Mouse (Mus musculus) bone marrow, adult 2 months (tissue): ENCODE measurements around the gene Tenm3. TPM values are rescaled to one million over a fixed set of nuclear protein-coding genes. Genes with fewer than 3 reads are reported as not detected.
A peak's percentile ranks its signal among the peaks of the same experiment; 100 is the strongest.

Source experiments
- H3K27ac ChIP-seq: fragments of 200-500 bp; 2 replicates; pipeline ENCODE4 v1.5.1; 2012; ENCODE audit warnings: low read depth, mild to moderate bottlenecking, control low read depth, inconsistent platforms, low read length; ENCODE audit not compliant: control insufficient read depth, poor library complexity, insufficient read depth
- H3K4me1 ChIP-seq: fragments of 200-500 bp; 2 replicates; pipeline ENCODE4 v1.6.1; 2011; ENCODE audit warnings: low read length; ENCODE audit not compliant: control insufficient read depth, insufficient read depth
- H3K4me3 ChIP-seq: fragments of 200-500 bp; replicated peaks from 2 replicates; pipeline ENCODE3; 2011; ENCODE audit warnings: mild to moderate bottlenecking, low read depth, low read length, control low read depth; ENCODE audit not compliant: control insufficient read depth
- CTCF ChIP-seq: fragments of 200-500 bp; IDR thresholded peaks from 2 replicates; pipeline ENCODE4 v1.5.1; 2011; ENCODE audit warnings: low read length, control low read depth; ENCODE audit not compliant: control insufficient read depth, insufficient read depth
- POLR2A ChIP-seq: fragments of 200-500 bp; IDR thresholded peaks from 2 replicates; pipeline ENCODE4 v1.6.1; 2011; ENCODE audit warnings: low read depth, mild to moderate bottlenecking, control low read depth, low read length, borderline replicate concordance; ENCODE audit not compliant: control insufficient read depth
- WGBS: fragments of 180-500 bp; shearing (Covaris S2); methylation state at CpG from one replicate; pipeline ENCODE4 v1.1.7; 2018; 5-methylcytosine and 5-hydroxymethylcytosine counted together
- polyA plus RNA-seq: library from polyadenylated mRNA; stranded (reverse); fragments of >200 nt; gene quantifications from 2 replicates; pipeline ENCODE4 v1.2.4, GENCODE M21; 2011; ENCODE audit warnings: low replicate concordance; ENCODE audit not compliant: missing spikeins, insufficient read depth, insufficient read length

Tenm3 gene
- 0.20 and 0.45 TPM in 2 replicates for polyA plus RNA-seq

DNA sequence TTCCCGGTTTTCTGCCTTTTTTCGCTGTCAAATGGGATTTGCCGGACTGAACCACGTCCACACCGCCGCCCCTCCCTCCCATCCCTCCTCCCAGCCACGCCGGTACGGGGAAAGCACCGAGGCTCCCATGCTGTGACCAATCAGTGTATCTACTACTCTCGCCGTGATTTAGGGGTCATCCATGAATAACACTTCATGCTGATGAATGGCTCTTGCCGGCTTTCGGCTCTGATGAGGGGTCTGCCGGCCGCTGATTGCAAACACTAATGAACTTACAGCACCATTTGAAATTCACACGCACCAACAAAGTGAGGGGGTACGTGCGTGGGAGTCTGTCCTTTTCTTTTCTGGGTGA, at the start of gene Tenm3:
Tenm3 (minus strand) TSS at position 21 of the 355 bp plus-strand sequence.
- no peak within 1 kb of the TSS for H3K27ac ChIP-seq
- H3K4me3 ChIP-seq, result peak within 1 kb of the TSS; percentile 24
- 3% methylated on average over 19 of the region's 19 CpGs for WGBS
- TF ChIP-seq POLR2A (no peak), CTCF (no peak)
- no peaks in the 10 kb centered on the region for H3K4me1 ChIP-seq

DNA sequence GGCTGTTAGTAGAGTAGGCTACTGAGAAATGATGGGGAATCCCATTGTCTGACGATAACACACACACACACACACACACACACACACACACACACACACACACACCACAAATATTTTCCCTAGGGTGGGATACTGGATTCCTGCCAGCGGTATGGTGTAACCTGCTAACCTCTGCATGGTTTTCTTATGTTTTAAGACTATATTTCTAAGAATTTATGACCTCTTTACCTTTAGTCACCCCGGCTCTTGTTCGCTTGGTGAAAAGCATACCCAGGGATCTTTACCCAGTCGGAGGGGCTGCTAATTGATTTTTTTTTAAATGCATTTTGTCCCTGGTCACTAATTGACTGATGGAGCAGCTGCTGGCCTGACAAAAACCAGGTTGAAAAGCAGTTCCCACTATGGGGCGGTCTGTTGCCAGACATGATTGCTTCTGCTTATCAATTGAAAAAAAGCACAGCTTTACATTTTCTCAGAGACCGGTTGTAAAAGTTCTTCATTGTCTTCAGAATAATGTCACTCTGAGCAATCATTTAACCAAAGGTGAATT, 46.5 kb upstream of the Tenm3 start:
- Histone ChIP-seq H3K4me3 (no peak overlapping the region), H3K4me1 (no peaks in the 10 kb centered on the region), H3K27ac (no peak overlapping the region)
- TF ChIP-seq POLR2A, result no peak
- TF ChIP-seq CTCF, result no peak
- 76% methylated on average over 7 of the region's 7 CpGs for WGBS

DNA sequence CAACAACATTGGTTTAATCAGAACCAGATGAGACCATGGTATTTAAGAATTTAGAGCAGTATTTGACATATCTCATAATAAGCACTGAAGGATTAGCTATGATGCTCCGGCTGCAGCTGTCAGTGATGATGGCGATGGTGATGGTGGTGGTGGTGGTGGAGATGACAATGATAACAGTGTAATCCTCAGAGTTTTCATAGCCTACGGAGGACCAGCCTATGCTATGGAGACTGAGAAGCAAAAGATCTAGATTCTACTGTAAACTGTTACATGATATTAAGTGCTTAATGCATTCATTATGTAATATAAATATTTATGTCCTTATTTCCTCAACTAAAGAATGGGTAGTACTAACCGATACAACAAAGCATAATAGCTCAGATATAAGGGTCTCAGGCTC, 40.5 kb upstream of the Tenm3 start:
- Histone ChIP-seq H3K4me1 (no peaks in the 10 kb centered on the region), H3K27ac (no peak overlapping the region), H3K4me3 (no peak overlapping the region)
- 90% methylated on average over 4 of the region's 4 CpGs for WGBS
- TF ChIP-seq CTCF (no peak), POLR2A (no peak)

DNA sequence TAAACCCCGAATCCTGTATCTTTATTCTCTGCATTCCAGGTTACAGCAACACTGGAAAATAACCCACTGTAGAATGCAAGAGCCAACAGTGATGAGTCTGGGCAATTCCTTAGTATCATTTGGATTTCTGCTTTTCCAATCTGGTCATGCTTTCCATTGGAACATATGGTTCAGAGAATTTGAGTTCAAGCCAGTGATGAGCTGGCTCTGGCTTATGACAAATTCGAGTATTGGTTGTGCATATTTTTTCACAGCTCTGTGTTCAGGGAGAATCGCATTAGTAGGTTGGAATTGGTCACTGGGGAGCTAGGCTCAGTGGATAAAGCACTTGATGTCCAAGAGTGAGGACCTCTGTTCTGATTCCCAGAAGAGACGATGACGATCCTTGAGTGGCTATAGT, 36.8 kb upstream of the Tenm3 start:
- TF ChIP-seq POLR2A (no peak), CTCF (no peak)
- WGBS, result 72% methylated on average over 5 of the region's 5 CpGs
- no peak overlapping the region for H3K27ac ChIP-seq
- no peaks in the 10 kb centered on the region for H3K4me1 ChIP-seq
- no peak overlapping the region for H3K4me3 ChIP-seq

DNA sequence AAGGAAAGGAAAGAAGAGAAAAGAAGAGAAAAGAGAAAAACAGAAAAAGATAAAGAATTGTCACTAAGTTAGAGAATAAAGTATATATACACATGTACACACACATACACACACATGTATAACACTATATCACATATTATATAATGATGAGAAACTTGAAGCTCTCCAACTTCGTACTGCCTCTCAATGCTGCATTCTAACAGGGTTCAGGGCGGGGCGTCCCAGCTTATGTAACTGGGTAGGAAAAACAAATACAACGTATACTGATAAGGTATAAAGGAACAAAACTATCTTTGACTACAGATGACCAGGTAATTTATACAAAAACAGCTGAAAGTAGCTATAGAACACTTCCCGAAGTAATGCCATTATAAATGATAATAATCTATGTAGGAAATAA, 22.2 kb upstream of the Tenm3 start:
- H3K27ac ChIP-seq, result no peak overlapping the region
- 80% methylated on average over 5 of the region's 5 CpGs for WGBS
- TF ChIP-seq POLR2A, result no peak
- TF ChIP-seq CTCF, result no peak
- H3K4me3 ChIP-seq, result no peak overlapping the region
- H3K4me1 ChIP-seq, result no peaks in the 10 kb centered on the region

DNA sequence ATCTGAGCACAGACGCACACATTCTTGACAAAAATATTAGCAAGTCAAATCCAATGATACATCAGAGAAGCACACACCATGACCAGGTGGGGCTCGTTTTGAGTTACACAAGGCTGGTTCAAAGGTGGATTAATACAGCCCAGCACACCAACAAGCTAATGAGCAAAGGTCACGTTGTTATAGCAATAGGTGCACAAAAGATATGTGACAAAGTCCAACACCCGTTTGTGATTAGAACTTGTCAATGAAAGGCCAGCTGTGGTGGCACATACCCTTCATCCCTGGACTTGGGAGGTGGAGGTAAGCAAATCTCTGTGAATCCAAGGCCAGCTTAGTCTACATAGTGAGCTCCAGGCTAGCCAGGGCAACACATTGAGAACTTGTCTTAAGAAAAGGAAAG, 21.7 kb upstream of the Tenm3 start:
- 71% methylated on average over 4 of the region's 4 CpGs for WGBS
- H3K27ac ChIP-seq, result no peak overlapping the region
- TF ChIP-seq CTCF, result no peak
- TF ChIP-seq POLR2A, result no peak
- H3K4me1 ChIP-seq, result no peaks in the 10 kb centered on the region
- no peak overlapping the region for H3K4me3 ChIP-seq

DNA sequence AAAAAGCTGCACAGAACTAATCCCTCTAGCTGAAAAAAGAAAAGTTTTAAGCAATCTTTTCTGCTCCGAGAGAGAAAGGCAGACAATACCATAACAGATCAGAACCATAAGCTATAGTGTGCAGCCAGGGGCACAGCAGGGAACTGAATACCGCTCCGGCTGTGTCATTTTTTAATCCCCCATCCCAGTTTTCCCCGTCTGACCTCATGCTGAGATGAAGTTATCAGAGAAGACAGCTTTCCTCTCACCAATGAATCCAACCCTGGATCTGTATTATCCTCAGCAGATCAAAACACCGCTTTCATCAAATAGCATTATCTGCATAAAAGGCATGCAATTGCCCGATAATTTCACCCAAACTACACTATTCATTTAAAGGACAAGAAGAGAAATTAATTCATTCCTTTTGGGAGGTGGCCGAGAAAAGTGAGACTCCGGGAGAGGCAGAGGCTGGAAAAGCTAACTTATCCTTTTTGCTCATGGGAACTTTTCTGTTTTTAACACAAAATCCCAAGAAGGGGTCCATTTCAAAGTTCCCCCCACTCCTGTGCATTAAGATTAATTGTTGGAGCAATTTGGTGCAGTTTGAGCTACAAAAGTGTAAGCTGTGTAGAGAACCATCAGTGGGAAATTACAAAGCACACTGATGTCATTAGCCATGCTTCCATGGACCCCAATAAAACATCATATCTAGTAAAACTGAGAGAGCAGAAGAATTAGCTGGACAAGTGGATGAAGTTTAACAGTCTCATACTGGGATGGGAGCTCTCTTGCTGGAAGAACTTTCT, 6.7 kb upstream of the Tenm3 start:
- WGBS, result 70% methylated on average over 8 of the region's 8 CpGs
- TF ChIP-seq CTCF, result no peak
- no peak for TF ChIP-seq POLR2A
- no peak overlapping the region for H3K27ac ChIP-seq
- H3K4me1 ChIP-seq, result no peaks in the 10 kb centered on the region
- H3K4me3 ChIP-seq, result no peak overlapping the region

DNA sequence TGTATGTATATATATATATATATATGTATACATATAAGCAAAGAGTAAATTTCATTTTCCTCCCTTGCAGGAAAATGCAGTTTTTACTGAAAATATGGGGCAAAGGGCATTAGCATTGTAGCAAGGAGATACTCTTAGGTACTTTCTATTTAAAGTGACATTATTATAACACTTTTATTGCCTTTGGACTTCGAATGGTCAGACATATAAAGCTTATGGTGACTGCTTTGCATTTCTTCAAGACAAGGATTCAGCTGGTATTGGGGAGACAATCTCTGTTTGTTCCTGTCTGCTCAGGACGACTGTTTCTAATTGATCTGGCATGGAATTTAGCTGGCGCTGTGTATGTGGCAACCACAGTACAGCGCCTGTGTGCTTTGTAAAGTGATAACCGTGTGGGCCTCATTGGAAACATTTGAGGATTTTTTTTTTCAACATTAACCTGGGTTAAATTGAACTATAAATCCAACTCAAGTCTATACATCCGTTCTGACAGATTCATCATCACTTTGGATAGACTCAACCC, 5.4 kb upstream of the Tenm3 start:
- no peak overlapping the region for H3K4me3 ChIP-seq
- H3K4me1 ChIP-seq, result no peaks in the 10 kb centered on the region
- TF ChIP-seq POLR2A (no peak), CTCF (no peak)
- H3K27ac ChIP-seq, result no peak overlapping the region
- WGBS, result 70% methylated on average over 6 of the region's 6 CpGs

DNA sequence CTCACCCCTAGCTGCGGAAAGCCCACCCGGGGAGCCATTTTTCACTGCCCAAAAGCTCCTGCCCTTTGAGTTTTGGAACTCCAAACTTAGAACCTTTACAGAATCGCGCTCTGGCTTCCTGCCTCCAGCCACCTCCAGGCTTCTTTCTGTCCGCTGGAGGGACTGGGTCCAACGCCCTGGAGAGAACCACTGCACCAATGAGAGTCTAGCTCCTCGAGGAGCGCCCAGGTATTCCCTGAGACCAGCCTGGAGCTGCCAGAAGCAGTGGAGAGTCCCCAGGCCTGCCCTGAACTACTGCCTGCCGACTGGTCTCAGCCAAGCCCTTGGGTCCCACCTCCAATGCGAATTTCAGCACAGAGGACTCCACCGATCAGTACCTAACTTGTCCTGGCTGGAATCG, 1.2 kb upstream of the Tenm3 start:
- no peaks in the 10 kb centered on the region for H3K4me1 ChIP-seq
- TF ChIP-seq CTCF (no peak), POLR2A (no peak)
- WGBS, result 10% methylated on average over 12 of the region's 12 CpGs
- H3K4me3 ChIP-seq, result no peak overlapping the region
- H3K27ac ChIP-seq, result no peak overlapping the region
